In genomic region chr3:152519556-152519955, GRCm38 (mm10) we compare ENCODE assay signal across 24 mouse cellular contexts.
DNase-seq lines count a peak whose midpoint lies in the region; ATAC-seq and TF ChIP-seq lines count a peak whose summit lies in the region.
"Had no signal": no experiment of that assay in that cellular context is flagged by ENCODE, and none has a peak within 500 bp of the region (broad histone marks: within the 10 kb centered on the region; RNA-seq: fewer than 3 reads in every experiment).

No protein-coding gene starts in this region.

- no peak overlapping the region for H3K27ac ChIP-seq in lung, postnatal 0 days (ENCODE audit: low read length)
- H3K27ac ChIP-seq: gastrocnemius, adult 2 months; heart, adult 2 months; heart, embryonic 10.5 days; heart, embryonic 13.5 days; hindbrain, embryonic 12.5 days; hindbrain, embryonic 15.5 days had no signal

- H3K9me3 ChIP-seq in lung, postnatal 0 days (ENCODE audit: low read length), result no peaks in the 10 kb centered on the region
- H3K9me3 ChIP-seq: G1E; heart, embryonic 10.5 days; hindbrain, embryonic 12.5 days; hindbrain, embryonic 15.5 days had no signal

- peak; percentile 43; the same call in 1 of the 2 replicates for ATAC-seq in lung, postnatal 0 days
- ATAC-seq: forebrain, embryonic 14.5 days; forebrain, postnatal 0 days; Patski had no signal

- DNase-seq in heart, adult 11 months, result peak; percentile 77
- no peak for DNase-seq in heart, postnatal 25 days (ENCODE audit: low spot score)
- peak; percentile 7 for DNase-seq in lung, postnatal 0 days (ENCODE audit: low spot score)
- no peak for DNase-seq in lung, postnatal 4 days
- peak; percentile 37 for DNase-seq in gonadal fat pad, adult 2 months (ENCODE audit: low read depth)
- DNase-seq in urinary bladder, postnatal 10 days (ENCODE audit: low spot score), result no peak
- DNase-seq: adrenal gland, postnatal 10 days; adrenal gland, postnatal 36 days; B cell, adult 2 months; cerebellum, adult 18-20 months; cerebellum, adult 9-10 months; cerebellum, postnatal 14 days; forebrain, postnatal 0 days; gastrocnemius, adult 2 months; gastrocnemius, postnatal 14 days; heart, adult 2 months; heart, postnatal 14 days had no signal

- intact Hi-C loops in heart, postnatal 25 days (cut with DNase I), result no loop called here

- H3K27me3 ChIP-seq in lung, postnatal 0 days (replicated peaks; ENCODE audit: insufficient read depth, low read length), result no peaks in the 10 kb centered on the region
- H3K27me3 ChIP-seq: hindbrain, embryonic 12.5 days; hindbrain, embryonic 15.5 days; Patski had no signal

- no peaks in the 10 kb centered on the region for H3K4me1 ChIP-seq in lung, postnatal 0 days (ENCODE audit: insufficient read depth, low read depth, low read length)
- H3K4me1 ChIP-seq: heart, embryonic 10.5 days; heart, embryonic 13.5 days had no signal

- H3K4me2 ChIP-seq in lung, postnatal 0 days (replicated peaks; ENCODE audit: low read depth, low read length), result no peak overlapping the region
- H3K4me2 ChIP-seq: heart, embryonic 13.5 days; hindbrain, embryonic 12.5 days; hindbrain, embryonic 15.5 days had no signal

- H3K36me3 ChIP-seq in lung, postnatal 0 days (ENCODE audit: insufficient read depth, low read length), result no peaks in the 10 kb centered on the region
- H3K36me3 ChIP-seq: G1E; heart, embryonic 10.5 days; heart, embryonic 13.5 days; hindbrain, embryonic 12.5 days; hindbrain, embryonic 15.5 days had no signal

- WGBS in lung, postnatal 0 days, result 57% methylated on average over 10 of the region's 10 CpGs

- no peak for TF ChIP-seq CTCF in lung, postnatal 0 days (IDR thresholded peaks at IDR 0.05)

- TF ChIP-seq EP300 in lung, postnatal 0 days (IDR thresholded peaks at IDR 0.05), result peak; percentile 49; the same call in 1 of the 2 replicates

- no peak overlapping the region for H3K9ac ChIP-seq in lung, postnatal 0 days (replicated peaks; ENCODE audit: low read depth)
- H3K9ac ChIP-seq: forebrain, postnatal 0 days; heart, embryonic 13.5 days; hindbrain, embryonic 12.5 days; hindbrain, embryonic 15.5 days had no signal

- no peak overlapping the region for H3K4me3 ChIP-seq in lung, postnatal 0 days (ENCODE audit: low read depth, low read length)
- H3K4me3 ChIP-seq: gastrocnemius, adult 2 months; heart, adult 2 months; heart, embryonic 10.5 days; heart, embryonic 13.5 days; hindbrain, embryonic 12.5 days; hindbrain, embryonic 15.5 days had no signal

Comparison
In these comparisons a context has a peak if more than half of its experiments do, and no peak if none do; other contexts are left out.
1. DNase-seq: peak in heart, adult 11 months (single experiment), lung, postnatal 0 days (single experiment) and gonadal fat pad, adult 2 months (single experiment); none in heart, postnatal 25 days (single experiment), lung, postnatal 4 days (0 of 2) and urinary bladder, postnatal 10 days (single experiment).